Mouse (Mus musculus) left cerebral cortex, postnatal 36 days (tissue): ENCODE measurements around the gene Pi16. TPM values are rescaled to one million over a fixed set of nuclear protein-coding genes. Genes with fewer than 3 reads are reported as not detected.
"Not testable (repeated sequence)": the region's sequence is repeated elsewhere in the genome, so short reads cannot be mapped to it uniquely, and the experiment has no call there.

Experiments
- DNase-seq, 2 experiments: peaks; one replicate each; pipeline ENCODE4 v3.0.0; 2021 to 2022; ENCODE audit warnings: low spot score in 2 of 2, mixed read lengths in 1 of 2
- intact Hi-C: fragments of 180-260 bp; cut with DNase I; formaldehyde crosslinking; loops from one replicate; pipeline ENCODE4 v1.15.1; 2025
- total RNA-seq, 2 experiments: library from RNA; stranded (reverse); gene quantifications; 2 replicates each; pipeline ENCODE4 v1.2.3; 2021

The Pi16 gene
- total RNA-seq, 2 experiments from 2014 or later: 1.1 to 1.3 TPM

DNA sequence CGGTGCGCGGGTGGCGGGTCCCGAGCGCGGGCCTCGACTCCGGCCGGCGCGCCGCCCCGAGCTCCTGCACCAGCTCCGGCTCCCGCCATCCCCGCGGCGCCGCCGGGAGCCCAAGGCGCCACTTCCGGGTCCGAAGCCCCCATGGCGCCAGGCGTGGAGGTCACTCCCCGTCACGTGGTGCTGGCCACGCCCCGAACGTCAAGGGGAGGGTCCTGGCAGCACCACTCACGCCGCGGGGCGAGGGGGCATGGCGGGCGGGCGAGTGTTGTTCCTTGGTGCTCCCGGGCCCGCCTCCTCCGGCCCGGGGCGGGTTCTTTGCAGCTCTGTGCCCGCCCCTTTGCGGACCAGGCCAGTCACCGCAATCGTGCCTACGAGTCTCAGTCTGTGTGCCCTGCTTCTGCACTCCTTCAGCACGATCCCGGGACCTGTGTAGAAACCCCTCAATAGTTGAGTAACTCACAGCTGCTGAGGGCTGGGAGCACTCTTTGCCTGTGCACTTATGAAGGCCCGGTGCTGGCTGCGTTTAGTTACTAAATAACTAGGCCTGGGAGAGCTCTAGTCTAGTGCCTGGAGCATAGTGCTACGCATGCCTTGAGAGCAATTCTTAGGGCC is 30.3 kb downstream of the Pi16 start, which contains the start of gene Mtch1:
Gene Mtch1 (minus strand): TSS at position 290 of the 612 bp plus-strand sequence.
- intact Hi-C loops: no loop called here

DNA sequence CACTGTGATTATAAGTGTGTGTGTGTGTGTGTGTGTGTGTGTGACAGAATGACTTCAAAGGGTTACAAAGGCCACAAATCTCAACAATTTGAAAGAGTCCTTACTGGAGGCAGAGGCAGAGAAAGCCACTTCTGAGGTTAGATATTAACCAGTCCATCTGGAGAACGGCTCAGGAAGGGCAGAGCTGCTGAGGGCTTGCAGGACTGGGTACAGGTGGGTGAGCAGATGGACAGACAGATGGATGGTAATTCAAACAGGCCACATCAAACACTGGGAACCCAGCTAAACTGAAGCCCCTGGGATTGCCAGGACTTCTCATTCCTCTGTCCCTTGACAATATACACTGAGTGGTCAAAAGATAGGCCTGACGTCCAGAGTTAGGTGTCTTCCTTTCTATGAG is 31.5 kb downstream of the Pi16 start:
- no peak for DNase-seq
- intact Hi-C loops: no loop called here

More for the DNA sequence above, 30.3 kb downstream of the Pi16 start, which contains the start of gene Mtch1:
- peak; percentile 96 to 98 for DNase-seq

DNA sequence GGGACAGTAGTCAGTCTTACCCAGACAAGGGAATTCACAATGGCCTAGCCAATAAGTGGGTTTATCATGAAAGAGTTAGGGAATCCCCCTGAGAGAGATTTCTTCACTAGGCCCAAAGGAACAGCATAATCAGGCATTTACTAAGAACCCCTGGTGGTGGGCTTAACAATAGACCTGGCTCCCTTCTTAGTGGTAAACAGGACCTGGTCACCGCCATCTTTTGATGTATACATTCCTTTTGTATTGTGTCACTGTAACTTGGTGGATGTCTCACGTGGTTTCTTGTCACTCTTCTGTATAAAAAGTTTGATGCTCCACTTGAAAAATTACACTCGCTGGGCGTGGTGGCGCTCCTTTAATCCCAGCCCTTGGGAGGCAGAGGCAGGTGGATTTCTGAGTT is 33.6 kb downstream of the Pi16 start:
- DNase-seq, intact Hi-C loops: not testable (repeated sequence)

DNA sequence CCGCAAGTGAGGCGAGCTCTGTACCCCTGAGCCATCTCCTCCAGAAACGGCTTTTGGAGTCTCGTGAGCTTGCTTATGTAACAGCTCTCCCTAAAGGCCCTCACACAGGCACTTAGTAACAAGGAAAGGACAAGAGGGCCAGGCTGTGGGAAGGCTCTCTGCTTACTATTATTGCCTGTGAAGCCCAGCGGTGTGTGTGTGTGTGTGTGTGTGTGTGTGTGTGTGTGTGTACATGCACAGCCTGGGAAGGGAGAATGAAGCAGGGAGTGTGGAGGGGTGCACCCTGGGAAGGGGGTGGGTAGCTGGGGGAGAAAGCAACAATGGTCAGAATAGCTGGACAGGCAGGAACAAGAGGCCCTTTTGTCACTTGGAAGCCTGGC is 38.0 kb downstream of the Pi16 start:
- DNase-seq: no peak
- intact Hi-C loops: loop anchor here (5.0 kb wide), 1 partner anchor 88 kb away; the partner anchor contains the start of gene BC004004

DNA sequence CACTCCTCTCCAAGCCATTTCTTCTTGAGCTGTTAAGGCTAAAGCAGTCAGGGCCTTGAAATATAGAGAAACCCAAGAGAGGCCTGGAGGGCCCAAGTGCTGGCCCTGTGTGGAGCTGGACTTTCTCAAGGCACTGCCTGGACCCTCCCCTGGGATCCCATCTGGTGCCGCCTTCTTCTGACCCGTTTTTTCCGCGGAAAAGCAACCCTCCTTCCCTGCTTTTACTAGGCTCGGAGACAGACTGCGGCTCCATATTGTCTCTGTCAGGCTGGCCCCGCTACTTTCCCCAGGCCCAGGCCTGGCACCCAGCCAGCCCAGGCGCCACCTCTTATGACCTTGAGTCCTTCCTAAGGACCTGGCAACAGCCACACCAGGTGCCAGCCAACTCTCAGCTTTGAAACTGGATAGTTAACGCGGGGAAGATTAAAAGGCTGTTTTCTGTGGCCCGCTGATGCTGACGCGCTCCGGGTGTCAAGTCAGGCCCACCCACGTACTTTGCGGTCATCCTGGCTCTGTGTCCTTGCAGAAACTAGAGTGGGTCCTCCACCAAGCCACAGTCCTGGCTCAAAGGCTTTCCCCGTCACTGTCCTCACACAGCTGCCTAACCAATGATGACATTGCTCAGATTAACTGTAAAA is 38.5 kb downstream of the Pi16 start:
- intact Hi-C loops: loop anchor here (5.0 kb wide), 1 partner anchor 89 kb away; the partner anchor contains the start of gene BC004004
- no peak for DNase-seq

DNA sequence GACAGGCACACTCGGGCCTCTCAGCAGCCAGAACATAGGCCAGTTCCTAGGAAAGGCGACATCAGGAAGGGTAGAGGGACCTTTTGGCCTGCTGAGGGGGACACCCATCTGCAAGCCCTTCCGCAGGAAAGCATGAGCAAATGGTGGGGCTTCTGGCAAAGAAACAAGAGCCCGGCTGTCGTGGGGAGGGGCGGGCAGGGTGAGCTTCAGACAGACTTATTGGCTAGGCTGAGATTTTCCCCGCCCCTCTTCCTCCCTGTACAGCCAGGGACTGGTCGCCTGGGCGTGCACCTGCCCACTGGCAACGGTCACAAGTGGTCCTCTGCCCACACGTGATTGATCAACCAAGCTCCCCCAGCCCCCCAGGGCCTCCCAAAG is 39.0 kb downstream of the Pi16 start:
- intact Hi-C loops: loop anchor here (5.0 kb wide), 1 partner anchor 89 kb away; the partner anchor contains the start of gene BC004004
- DNase-seq: peak in 1 of 2 experiments; percentile 38

DNA sequence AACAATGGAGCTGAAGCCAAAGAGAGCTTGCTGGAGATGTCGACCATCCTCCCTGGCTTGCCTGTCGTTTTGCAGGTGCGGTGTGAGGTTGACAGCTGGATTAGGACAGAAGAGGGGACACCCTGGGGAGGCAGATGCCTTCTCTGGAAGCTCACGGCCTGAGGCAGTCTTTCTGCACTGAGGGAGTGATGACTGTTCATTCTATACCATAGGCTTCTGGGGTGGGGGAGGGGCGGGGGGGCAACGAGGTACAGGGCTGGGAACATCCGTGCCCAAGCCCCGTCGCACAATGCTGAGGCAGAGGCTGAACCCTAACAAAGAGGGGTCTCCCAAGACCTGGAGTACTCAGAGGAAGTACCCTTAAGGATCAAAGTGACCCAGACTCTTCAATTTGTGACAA is 39.4 kb downstream of the Pi16 start:
- intact Hi-C loops: loop anchor here (5.0 kb wide), 1 partner anchor 90 kb away; the partner anchor contains the start of gene BC004004
- no peak for DNase-seq

DNA sequence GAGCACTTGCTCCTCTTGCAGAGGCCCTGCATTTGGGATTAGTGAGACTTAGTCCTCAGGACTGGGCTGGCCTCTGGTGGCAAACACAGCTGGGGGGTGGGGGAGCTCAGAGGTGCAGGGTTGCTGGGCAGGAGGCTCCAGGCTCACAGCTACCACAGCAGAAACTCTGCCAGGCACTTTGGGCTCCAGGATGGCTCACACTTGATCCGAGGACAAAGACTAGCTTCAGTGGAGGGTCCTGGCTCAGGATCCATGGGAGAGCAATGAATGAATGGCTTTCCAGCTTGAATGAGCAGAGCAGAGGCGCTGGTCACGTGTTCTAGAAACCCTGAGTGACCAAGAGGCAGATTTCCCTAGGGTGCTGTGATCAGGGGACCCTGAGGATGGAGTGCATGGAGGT is 41.4 kb downstream of the Pi16 start:
- intact Hi-C loops: loop anchor here (5.0 kb wide), 1 partner anchor 92 kb away; the partner anchor contains the start of gene BC004004
- DNase-seq: no peak

DNA sequence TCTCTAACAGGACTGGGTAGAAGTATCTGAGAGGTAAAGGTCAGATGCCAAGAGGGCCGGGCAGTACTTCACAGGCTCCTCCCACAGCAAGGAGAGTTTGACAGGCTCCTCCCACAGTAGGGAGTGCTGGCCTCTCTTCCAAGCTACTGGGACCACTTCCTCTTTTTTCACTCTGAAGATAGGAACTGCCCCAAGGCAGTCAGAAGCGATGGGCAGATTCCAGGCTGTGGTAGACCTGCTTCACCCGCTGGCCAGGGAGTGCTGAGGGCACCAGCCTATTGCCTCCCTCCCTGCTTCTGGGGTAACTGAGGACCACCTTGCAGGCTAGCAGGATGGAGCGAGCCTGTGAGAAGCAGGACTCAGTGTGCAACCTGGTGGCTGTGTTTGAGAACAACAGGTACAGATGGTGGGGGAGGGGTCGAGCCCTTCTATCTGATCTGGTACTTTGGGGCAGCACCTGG is 43.3 kb downstream of the Pi16 start, which contains the start of gene Fgd2:
Gene Fgd2 (plus strand): TSS at position 154 of the 461 bp plus-strand sequence.
- intact Hi-C loops: loop anchor here (5.0 kb wide), 1 partner anchor 43 kb away; the partner anchor contains the start of gene Pi16

DNA sequence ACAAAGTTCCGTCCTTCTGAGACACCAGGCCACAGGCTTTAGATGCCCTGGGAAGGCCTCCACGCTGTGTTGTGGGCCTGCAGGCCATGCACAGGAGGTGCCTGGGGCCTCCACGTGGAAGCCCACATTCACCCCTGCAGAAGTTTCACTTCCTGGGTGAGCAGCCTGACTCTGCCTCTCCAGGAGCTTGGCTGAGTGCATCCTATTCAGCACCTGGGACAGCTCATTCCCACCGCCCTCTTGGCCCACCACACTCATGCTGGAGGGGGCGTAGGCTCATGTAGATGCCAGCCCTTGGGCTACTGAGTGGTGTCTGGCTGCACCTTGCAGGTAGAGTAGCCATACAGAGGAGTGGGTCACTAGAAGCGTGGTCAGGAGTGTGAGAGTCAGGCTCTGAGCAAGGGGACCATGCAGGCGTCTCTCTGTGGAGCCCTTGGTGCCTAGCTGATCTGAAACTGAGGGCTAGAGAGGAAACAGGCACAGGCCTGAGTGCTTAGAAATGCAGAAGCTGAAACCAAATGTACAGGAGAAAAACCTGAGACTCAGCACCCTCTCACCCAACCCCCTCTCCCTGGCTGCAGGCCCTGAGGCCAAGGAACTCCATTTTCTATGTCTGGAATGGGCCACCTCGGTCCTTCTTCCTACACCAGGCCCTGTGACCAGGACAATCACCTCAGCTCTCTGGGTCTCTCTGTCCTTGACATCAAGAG is 44.7 kb downstream of the Pi16 start:
- DNase-seq: no peak
- intact Hi-C loops: loop anchor here (5.0 kb wide), 1 partner anchor 45 kb away; the partner anchor contains the start of gene Pi16

More for the DNA sequence above, 43.3 kb downstream of the Pi16 start, which contains the start of gene Fgd2:
- no peak for DNase-seq

DNA sequence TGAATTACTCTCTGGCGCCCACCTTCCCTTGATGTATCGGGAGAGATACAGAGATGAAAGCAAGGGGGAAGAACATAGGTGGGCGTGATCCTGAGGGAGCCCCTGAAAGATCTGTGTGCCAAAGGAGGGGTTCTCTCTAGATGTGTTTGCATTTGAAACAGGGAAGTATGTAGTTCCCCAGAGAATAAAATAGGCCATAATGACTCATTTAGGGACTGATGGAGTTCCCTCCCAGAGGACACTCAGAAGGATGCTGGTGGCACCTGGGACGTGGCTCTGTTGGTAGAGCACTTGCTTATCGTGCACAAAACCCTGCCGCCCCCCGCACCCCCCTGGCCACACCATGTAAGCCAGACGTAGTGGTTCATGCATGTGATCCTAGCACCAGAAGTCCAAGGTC is 45.6 kb downstream of the Pi16 start:
- intact Hi-C loops: loop anchor here (5.0 kb wide), 1 partner anchor 46 kb away; the partner anchor contains the start of gene Pi16

DNA sequence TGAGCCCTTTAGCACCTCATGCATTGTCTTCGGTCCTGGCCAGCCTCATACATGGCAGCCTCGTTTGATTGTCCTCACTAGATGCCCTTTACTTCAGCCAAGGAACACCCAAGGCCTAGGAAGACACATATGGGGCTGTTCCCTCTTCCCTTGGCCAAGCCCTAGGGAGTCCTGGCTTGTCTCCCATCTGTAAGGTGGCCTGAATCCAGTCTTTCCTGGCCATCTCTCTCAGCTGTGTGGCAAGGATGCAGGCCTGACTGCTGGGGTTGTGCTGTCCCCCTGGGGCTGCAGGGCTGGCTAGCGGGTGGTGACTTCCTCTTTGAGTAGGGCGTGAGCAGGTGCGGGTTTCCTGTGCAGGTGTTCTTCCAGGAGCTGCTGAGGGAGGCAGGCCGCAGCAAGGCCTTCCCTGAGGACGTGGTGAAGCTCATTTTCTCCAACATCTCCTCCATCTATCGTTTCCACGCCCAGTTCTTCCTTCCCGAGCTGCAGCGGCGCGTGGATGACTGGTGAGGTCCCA is 47.7 kb downstream of the Pi16 start:
- intact Hi-C loops: no loop called here
- no peak for DNase-seq

More for the DNA sequence above, 45.6 kb downstream of the Pi16 start:
- DNase-seq: no peak

DNA sequence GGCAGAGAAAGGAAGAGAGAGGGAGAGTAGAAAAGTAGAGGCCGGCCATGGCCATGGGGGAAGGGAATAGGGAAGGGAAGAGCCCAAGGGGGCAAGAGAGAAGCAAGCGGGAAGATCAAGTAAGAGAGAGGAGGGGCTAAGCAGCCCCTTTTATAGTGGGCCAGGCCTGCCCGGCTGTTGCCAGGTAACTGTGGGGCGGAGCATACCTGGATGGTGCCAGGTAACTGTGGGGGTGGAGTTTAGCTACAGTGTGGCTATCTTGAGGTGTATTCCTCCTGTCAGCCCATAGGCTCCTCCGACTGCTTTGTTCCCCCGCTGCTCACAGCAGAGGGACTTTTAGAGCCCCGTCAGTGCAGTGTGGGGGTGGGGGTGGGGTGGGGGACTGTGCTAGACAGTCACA is 51.2 kb downstream of the Pi16 start:
- no peak for DNase-seq
- intact Hi-C loops: no loop called here

DNA sequence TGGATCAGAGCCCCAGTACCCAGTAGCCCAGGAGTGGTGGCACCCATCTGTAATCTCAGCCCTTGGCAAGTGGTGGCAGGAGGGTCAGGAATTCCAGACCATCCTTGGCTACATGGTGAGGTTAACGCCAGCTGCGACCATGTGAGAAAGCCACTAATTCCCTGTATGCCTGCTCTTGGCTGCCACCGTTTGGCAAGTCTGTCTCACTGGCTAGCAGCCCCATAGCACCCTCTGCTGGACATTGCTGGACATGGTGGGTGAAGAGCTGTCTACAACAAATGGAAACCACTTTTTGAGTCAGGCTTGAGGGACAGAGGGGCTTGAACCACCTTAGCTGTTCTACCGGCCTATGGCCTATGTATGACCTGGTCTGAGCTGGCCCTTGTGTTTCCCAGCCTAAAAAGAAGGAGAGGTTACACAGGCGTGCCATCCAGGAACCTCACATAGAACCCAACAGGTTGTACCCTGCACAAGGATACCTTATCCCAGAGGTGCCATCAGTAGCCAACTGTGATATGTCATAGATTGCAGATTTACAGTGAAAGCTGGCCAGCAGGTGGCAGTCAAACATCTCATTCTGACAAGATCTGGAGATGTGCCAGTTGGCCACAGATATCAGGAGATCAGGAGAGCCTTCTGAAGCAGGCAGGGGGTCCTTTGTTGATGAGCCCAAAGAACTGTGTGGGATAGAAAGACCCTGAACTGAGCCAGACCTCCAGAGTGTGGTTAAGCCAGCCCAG is 53.7 kb downstream of the Pi16 start:
- peak; percentile 85 to 88 for DNase-seq
- intact Hi-C loops: loop anchor here (1.0 kb wide), 1 partner anchor 103 kb away; the partner anchor contains the start of gene BC004004

DNA sequence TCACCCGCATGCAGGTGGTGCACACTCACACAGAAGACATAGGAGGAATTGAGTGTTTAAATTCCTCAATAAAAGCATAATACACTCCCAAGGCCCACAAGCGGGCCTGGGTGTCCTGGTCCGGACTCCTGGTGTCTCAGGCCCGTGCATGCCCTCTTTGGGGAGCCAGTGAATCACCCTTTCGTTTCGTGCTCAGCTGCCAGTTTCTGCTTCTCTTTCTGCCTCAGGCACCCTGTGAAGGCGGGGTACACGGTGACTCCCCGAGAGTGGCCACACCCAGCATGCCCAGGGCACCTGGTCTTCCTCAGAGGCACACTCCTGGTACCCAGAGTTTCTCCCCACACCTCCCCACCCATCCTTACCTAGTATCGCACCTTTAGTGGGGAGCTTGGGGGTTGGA is 58.4 kb downstream of the Pi16 start:
- intact Hi-C loops: no loop called here
- no peak for DNase-seq

DNA sequence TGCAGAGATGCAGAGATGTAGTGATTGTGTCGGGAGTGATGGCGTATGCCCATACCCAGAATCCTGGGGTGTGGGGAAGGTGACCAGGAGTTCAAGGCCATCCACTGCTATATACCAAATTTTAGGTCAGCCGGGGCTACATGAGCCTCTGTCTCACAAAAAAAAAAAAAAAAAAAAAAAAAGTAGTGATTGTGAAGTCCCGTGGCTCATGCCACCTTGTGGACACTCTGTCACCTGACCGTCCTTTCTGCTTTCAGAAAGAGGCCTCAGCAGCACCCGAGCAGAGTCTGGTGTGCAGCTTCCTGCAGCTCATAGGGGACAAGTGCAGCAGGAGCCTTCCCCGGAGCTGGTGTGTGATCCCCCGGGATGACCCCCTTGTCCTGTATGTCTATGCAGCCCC is 60.6 kb downstream of the Pi16 start:
- intact Hi-C loops: no loop called here
- DNase-seq: no peak
